Mouse (Mus musculus): ENCODE data around the gene Ahnak. TPM values are rescaled to one million over a fixed set of nuclear protein-coding genes. Genes with fewer than 3 reads are reported as not detected.
"Not testable (repeated sequence)": the region's sequence is repeated elsewhere in the genome, so short reads cannot be mapped to it uniquely, and the experiment has no call there.

Gene Ahnak
- polyA plus RNA-seq, 1 experiment from 2014 or later, result 28.7 TPM

DNA sequence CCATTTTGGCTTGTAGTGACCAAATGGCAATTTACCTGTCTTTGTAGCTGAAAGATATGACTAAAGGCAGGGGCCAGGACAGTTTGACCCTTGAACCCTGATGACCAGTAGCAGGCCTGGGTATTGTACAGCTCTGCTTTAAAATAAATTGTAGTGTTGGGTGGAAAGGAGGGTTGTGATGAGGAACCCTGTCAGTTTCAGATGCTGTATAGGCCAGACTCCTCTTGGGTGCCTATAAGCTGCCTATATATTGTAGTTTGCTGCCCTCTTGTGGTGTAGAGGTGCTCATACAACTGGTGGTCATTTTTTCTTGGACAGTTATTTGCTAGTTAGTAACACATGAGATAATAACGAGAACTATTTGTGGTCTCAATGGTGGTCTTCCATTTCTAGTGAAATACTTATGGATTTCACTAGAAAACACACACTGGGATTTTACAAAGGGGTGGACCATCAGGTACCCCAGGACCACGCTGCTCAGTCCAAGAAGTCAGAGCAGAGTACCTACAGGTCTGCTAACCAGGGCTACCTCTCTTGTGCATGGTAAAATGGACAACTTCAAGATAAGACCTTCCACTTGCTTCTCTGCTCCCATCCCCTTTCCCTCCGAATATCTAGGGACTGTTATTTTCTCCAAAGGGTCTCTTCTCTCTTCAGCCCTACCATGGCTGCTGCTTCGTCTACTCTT lies 121.2 kb downstream of the Ahnak start:
- Histone ChIP-seq H3K9ac (ENCODE audit: low read length) (no peak overlapping the region), H3K36me3 (ENCODE audit: control insufficient read depth, insufficient read depth) (peaks cover 8% of the 10 kb centered on the region; the same call in 1 of the 2 replicates), H3K27me3 (ENCODE audit: control insufficient read depth, insufficient read depth, low read length) (no peaks in the 10 kb centered on the region), H3K27ac (ENCODE audit: low read length) (no peak overlapping the region), H3K4me2 (ENCODE audit: low read depth, low read length) (no peak overlapping the region), H3K4me3 (ENCODE audit: low read length) (no peak overlapping the region), H3K9me3 (replicated peaks; ENCODE audit: control insufficient read depth, low read length) (no peaks in the 10 kb centered on the region), H3K4me1 (ENCODE audit: control insufficient read depth, insufficient read depth, low read length) (peaks cover 19% of the 10 kb centered on the region)
- WGBS, result 44% methylated on average over 4 of the region's 4 CpGs
- ATAC-seq (replicated peaks; ENCODE audit: extremely low read depth, insufficient read depth, low FRiP score), result peak; percentile 47

- Histone ChIP-seq H3K9me3 (replicated peaks; ENCODE audit: control insufficient read depth, low read length) (no peaks in the 10 kb centered on the region), H3K9ac (ENCODE audit: low read length) (no peak overlapping the region), H3K27ac (ENCODE audit: low read length) (no peak overlapping the region), H3K4me2 (ENCODE audit: low read depth, low read length) (no peak overlapping the region), H3K4me3 (ENCODE audit: low read length) (no peak overlapping the region), H3K36me3 (ENCODE audit: control insufficient read depth, insufficient read depth) (peaks cover 8% of the 10 kb centered on the region), H3K4me1 (ENCODE audit: control insufficient read depth, insufficient read depth, low read length) (peaks cover 8% of the 10 kb centered on the region), H3K27me3 (ENCODE audit: control insufficient read depth, insufficient read depth, low read length) (no peaks in the 10 kb centered on the region)
- WGBS, result 50% methylated on average over 8 of the region's 8 CpGs
- no peak for ATAC-seq (replicated peaks; ENCODE audit: extremely low read depth, insufficient read depth, low FRiP score)
Observed at GRCm38 (mm10) chr19:9112043-9112442, 123.0 kb downstream of the Ahnak start.

GRCm38 (mm10) chr19:9116268-9116667 lies 127.2 kb downstream of the Ahnak start:
- H3K4me1 ChIP-seq (ENCODE audit: control insufficient read depth, insufficient read depth, low read length), result peaks cover 12% of the 10 kb centered on the region
- 73% methylated on average over 4 of the region's 4 CpGs for WGBS
- H3K27ac ChIP-seq (ENCODE audit: low read length), result no peak overlapping the region
- no peak overlapping the region for H3K9ac ChIP-seq (ENCODE audit: low read length)
- no peaks in the 10 kb centered on the region for H3K27me3 ChIP-seq (ENCODE audit: control insufficient read depth, insufficient read depth, low read length)
- H3K9me3 ChIP-seq (replicated peaks; ENCODE audit: control insufficient read depth, low read length), result no peaks in the 10 kb centered on the region
- peaks cover 8% of the 10 kb centered on the region for H3K36me3 ChIP-seq (ENCODE audit: control insufficient read depth, insufficient read depth)
- H3K4me3 ChIP-seq (ENCODE audit: low read length), result no peak overlapping the region
- no peak overlapping the region for H3K4me2 ChIP-seq (ENCODE audit: low read depth, low read length)
- ATAC-seq (replicated peaks; ENCODE audit: extremely low read depth, insufficient read depth, low FRiP score), result no peak

DNA sequence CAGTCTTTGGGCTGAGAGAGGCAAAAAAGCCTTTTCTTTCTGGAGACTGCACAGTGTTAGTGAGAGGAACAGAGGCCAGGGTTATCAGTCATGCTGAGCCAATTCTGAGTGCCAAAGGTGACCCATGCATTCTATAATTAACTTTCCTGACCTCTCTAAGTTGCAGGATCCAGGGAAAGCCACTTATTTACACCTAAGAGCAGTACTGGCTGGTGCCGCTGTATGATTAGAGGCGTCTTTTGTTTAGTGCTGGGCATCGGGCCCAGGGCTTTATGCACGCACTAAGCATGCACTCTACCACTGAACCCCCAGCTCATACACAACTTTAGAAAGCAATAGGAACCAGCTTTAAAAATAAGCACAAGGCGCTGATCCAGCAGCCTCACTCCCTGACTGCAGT lies 128.2 kb downstream of the Ahnak start:
- no peak overlapping the region for H3K4me3 ChIP-seq (ENCODE audit: low read length)
- no peaks in the 10 kb centered on the region for H3K27me3 ChIP-seq (ENCODE audit: control insufficient read depth, insufficient read depth, low read length)
- peak; percentile 95 for ATAC-seq (replicated peaks; ENCODE audit: extremely low read depth, insufficient read depth, low FRiP score)
- peak overlapping the region; percentile 30 for H3K4me2 ChIP-seq (ENCODE audit: low read depth, low read length)
- peak overlapping the region; percentile 35; the same call in 1 of the 2 replicates for H3K9ac ChIP-seq (ENCODE audit: low read length)
- 40% methylated on average over 5 of the region's 5 CpGs for WGBS
- H3K9me3 ChIP-seq (replicated peaks; ENCODE audit: control insufficient read depth, low read length), result no peaks in the 10 kb centered on the region
- H3K36me3 ChIP-seq (ENCODE audit: control insufficient read depth, insufficient read depth), result peaks cover 8% of the 10 kb centered on the region
- peaks cover 12% of the 10 kb centered on the region for H3K4me1 ChIP-seq (ENCODE audit: control insufficient read depth, insufficient read depth, low read length)
- peak overlapping the region; percentile 84 for H3K27ac ChIP-seq (ENCODE audit: low read length)

- Histone ChIP-seq H3K4me2 (ENCODE audit: low read depth, low read length) (no peak overlapping the region), H3K27ac (ENCODE audit: low read length) (no peak overlapping the region), H3K27me3 (ENCODE audit: control insufficient read depth, insufficient read depth, low read length) (no peaks in the 10 kb centered on the region), H3K4me1 (ENCODE audit: control insufficient read depth, insufficient read depth, low read length) (peaks cover 12% of the 10 kb centered on the region), H3K9me3 (replicated peaks; ENCODE audit: control insufficient read depth, low read length) (no peaks in the 10 kb centered on the region), H3K4me3 (ENCODE audit: low read length) (no peak overlapping the region), H3K36me3 (ENCODE audit: control insufficient read depth, insufficient read depth) (no peaks in the 10 kb centered on the region; the same call in 1 of the 2 replicates), H3K9ac (ENCODE audit: low read length) (no peak overlapping the region)
- no peak for ATAC-seq (replicated peaks; ENCODE audit: extremely low read depth, insufficient read depth, low FRiP score)
- 94% methylated on average over 3 of the region's 3 CpGs for WGBS
Observed at GRCm38 (mm10) chr19:9119655-9120425, 130.8 kb downstream of the Ahnak start.

GRCm38 (mm10) chr19:9122390-9122789 lies 133.3 kb downstream of the Ahnak start:
- Histone ChIP-seq H3K4me1 (ENCODE audit: control insufficient read depth, insufficient read depth, low read length) (peaks cover 8% of the 10 kb centered on the region), H3K9ac (ENCODE audit: low read length) (no peak overlapping the region), H3K36me3 (ENCODE audit: control insufficient read depth, insufficient read depth) (no peaks in the 10 kb centered on the region; the same call in 1 of the 2 replicates), H3K27me3 (ENCODE audit: control insufficient read depth, insufficient read depth, low read length) (no peaks in the 10 kb centered on the region), H3K4me3 (ENCODE audit: low read length) (no peak overlapping the region), H3K9me3 (replicated peaks; ENCODE audit: control insufficient read depth, low read length) (no peaks in the 10 kb centered on the region), H3K27ac (ENCODE audit: low read length) (no peak overlapping the region), H3K4me2 (ENCODE audit: low read depth, low read length) (no peak overlapping the region)
- ATAC-seq (replicated peaks; ENCODE audit: extremely low read depth, insufficient read depth, low FRiP score), result no peak
- WGBS, result 92% methylated on average over 1 of the region's 1 CpGs

DNA sequence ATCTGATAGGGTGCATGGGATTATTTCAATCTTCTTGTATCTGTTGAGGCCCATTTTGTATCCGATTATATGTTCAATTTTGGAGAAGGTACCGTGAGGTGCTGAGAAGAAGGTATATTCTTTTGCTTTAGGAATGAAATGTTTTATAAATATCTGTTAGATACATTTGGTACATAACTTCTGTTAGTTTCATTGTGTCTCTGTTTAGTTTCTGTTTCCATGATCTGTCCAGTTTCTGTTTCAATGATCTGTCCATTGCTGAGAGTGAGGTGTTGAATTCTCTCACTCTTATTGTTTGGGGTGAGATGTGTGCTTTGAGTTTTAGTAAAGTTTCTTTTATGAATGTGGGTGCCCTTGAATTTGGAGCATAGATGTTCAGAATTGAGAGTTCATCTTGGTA lies 134.9 kb downstream of the Ahnak start:
- H3K36me3 ChIP-seq (ENCODE audit: control insufficient read depth, insufficient read depth); H3K9ac ChIP-seq (ENCODE audit: low read length); H3K4me1 ChIP-seq (ENCODE audit: control insufficient read depth, insufficient read depth, low read length); ATAC-seq (replicated peaks; ENCODE audit: extremely low read depth, insufficient read depth, low FRiP score); H3K27me3 ChIP-seq (ENCODE audit: control insufficient read depth, insufficient read depth, low read length); H3K9me3 ChIP-seq (replicated peaks; ENCODE audit: control insufficient read depth, low read length); H3K27ac ChIP-seq (ENCODE audit: low read length); H3K4me2 ChIP-seq (ENCODE audit: low read depth, low read length); H3K4me3 ChIP-seq (ENCODE audit: low read length): not testable (repeated sequence)
- 88% methylated on average over 2 of the region's 2 CpGs for WGBS
